Mouse (Mus musculus) testis, postnatal 14 days (tissue): ENCODE results near the gene Lamc3.
"Not testable (repeated sequence)": the region's sequence is repeated elsewhere in the genome, so short reads cannot be mapped to it uniquely, and the experiment has no call there.

ENCODE experiments used
- DNase-seq: peaks from one replicate; pipeline ENCODE4 v3.0.0; 2021; ENCODE audit warnings: low spot score

The Lamc3 gene

DNA sequence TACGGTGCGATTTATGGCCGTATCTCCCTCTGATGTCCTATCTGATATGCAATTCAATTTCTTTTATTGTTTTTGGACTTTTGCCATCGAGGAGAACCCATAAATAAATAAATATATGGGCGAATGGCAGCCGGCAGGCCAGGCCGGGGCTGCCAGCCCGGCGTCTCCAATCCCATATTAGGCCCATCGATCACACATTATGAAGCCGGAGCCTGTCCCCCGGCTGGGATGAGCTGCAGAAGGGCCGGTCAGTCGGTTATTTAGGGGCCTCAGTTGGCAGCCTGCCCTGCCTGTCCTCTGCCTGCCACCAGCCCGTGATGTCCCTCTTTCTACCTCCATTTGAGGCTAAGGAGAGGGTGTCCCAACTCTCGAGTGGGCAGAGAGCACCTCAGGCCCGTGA lies 8.5 kb upstream of the Lamc3 start:
- no peak for DNase-seq

- no peak for DNase-seq
Observed at GRCm38 (mm10) chr2:31880868-31881267, 6.2 kb upstream of the Lamc3 start.

DNA sequence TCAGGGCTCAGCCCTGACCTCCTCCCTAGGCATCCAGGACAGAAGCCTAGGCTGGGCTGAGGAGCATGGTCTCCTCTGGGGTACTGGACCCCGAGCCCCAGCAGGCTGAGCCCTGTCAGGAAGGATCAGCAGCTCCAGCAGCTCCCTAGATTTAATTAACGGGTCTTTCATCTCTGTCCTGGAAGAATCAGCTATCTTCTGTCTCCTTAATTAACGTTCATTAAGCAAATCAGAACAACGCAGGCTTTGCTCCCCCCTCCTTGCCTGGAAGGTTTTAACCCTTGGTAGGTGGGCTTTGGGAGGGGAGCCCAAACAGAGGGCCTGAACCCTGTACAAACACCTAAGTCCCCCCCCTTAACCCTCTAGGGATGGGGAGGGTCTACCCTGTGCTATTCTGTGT lies 4.0 kb upstream of the Lamc3 start:
- no peak for DNase-seq

- no peak for DNase-seq
Observed at GRCm38 (mm10) chr2:31884806-31885205, 2.3 kb upstream of the Lamc3 start.

- DNase-seq, result peak; percentile 62
Observed at GRCm38 (mm10) chr2:31888871-31889270, 1.8 kb downstream of the Lamc3 start.

GRCm38 (mm10) chr2:31891219-31891618 lies 4.1 kb downstream of the Lamc3 start:
- DNase-seq, result peak; percentile 30

DNA sequence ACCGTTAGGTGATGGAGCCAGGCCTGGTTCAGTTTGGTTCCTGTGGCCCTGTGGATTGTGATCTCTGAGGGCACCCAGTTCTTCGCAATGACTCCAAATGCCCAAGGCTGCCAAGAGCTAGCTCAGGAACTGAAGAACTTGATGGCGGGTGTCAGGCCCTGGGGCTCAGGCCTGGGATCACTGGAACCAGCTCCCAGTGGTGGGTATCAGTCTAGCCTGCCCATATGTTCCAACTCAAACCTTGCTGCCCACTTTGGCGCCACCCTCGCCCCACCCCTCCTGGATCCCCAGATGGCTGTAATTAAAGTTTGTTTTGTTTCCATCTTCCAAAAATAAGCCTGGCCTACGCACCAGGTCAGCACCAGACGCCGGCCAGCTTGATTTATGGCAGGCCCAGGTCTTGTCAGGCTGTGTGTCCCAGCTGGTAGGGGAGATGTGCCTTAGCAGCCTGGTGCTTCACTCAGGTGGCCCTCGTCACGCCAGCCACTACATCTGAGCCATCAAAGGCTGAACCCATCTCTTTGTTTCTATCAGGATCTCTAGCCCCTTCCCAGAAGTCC lies 6.1 kb downstream of the Lamc3 start:
- no peak for DNase-seq

GRCm38 (mm10) chr2:31894221-31894870 lies 7.3 kb downstream of the Lamc3 start:
- DNase-seq, result no peak

- no peak for DNase-seq
Observed at GRCm38 (mm10) chr2:31900932-31901331, 13.8 kb downstream of the Lamc3 start.

DNA sequence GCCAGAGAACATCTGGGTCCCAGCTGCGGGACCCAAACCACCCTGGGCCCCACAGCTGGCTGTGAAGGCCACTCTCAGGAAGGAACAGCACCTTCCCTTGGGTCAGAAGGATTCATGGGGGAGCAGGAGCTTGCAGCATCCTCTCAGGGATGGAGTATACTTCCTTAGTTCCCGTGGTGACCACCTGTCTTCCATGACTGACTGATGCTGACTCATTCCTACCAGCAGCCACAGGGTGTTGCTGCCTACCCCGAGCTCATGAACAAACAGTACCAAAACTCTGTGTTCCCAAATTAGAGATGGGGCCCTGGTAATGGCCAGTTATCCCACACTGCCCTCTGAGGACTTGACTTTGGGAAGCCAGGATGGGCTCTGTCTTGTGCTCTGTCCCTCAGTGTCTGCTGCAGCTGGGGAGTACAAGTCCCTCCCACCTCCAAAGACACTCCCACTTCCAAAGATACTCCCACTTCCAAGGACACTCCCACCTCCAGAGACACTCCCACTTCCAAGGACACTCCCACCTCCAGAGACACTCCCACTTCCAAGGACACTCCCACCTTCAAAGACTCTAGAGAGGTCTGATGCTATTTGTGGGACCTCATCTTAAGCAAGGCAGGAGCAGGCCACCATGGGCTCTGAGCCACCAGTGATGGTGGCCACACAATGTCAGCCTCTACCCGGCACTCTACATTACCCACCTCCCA lies 14.7 kb downstream of the Lamc3 start:
- DNase-seq, result peak; percentile 43

DNA sequence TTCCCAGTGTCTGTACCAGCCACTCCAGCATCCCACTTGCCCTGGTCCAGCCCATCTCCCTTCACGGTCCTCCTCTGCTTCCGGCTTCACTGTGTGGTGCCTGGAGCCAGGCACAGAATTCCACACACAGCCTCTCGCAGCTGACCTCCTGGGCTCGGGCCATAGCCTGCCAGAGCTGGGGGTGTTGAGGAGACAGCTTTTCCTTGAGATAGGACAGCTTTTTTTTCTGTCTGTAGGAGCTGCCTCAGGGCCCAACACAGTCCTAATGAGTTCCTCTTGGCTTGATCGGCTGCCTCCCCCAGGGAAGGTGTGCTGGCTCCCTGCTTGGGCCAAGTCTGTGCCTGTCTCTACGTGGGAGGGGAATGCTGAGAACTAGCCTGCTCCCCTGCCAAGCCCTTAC lies 17.0 kb downstream of the Lamc3 start:
- DNase-seq, result peak; percentile 43

DNA sequence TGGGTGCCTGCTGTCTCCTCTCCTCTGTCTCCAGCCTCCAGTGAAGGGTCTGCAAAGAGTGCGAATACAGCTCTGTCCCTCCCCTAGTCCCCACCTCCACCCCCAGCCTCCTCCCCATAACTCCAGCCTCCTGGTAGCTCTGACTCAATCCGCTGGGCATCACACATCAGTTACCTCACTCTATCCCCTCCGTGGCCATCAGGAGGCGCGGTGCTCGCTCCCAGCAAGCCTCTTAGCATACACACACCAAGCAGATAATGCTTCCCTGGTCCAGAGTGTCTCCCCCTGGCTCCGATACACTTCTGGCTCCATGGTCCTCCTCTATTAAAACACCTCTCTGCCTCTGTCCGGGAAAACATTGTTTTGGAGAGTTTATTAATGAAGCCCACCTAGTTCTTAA lies 17.5 kb downstream of the Lamc3 start:
- DNase-seq, result no peak

DNA sequence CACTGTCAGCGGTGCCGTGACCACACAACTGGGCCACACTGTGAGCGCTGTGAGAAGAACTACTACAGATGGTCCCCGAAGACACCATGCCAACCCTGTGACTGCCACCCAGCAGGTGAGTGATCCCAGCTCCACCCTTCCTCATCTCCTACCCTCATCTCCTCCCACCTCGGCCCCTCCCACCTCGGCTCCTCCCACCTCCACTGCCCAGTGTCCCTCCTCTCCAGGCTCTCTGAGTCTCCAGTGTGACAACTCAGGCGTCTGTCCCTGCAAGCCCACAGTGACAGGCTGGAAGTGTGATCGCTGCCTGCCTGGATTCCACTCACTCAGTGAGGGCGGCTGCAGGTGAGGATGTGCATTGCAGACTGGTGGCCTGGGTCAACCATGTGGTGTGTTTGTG lies 18.6 kb downstream of the Lamc3 start:
- DNase-seq, result no peak

- DNase-seq, result no peak
Observed at GRCm38 (mm10) chr2:31906407-31906806, 19.3 kb downstream of the Lamc3 start.

- DNase-seq, result no peak
Observed at GRCm38 (mm10) chr2:31912575-31912974, 25.5 kb downstream of the Lamc3 start.

- DNase-seq, result not testable (repeated sequence)
Observed at GRCm38 (mm10) chr2:31914213-31914612, 27.1 kb downstream of the Lamc3 start.

GRCm38 (mm10) chr2:31915112-31915511 lies 28.0 kb downstream of the Lamc3 start:
- peak; percentile 70 for DNase-seq

DNA sequence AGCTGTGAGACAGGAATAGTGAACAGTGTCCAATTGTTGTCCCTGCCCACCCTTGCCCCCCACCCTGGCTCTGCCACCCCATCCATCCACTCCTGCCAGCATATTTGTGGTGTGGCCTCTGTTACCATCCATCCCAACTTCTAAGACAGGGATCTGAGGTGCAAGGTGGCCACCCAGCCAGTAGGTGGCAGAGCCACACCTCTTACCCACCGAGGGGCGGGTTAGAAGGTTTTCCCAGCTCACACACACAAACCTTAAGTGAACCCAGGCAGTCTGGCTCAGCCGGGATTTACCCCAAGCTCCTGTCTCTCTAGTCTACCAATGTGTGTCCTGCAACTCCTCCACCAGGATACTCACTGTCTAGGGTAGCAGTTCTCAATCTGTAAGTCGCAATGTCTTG lies 30.5 kb downstream of the Lamc3 start:
- DNase-seq, result no peak

GRCm38 (mm10) chr2:31923645-31924044 lies 36.6 kb downstream of the Lamc3 start:
- no peak for DNase-seq

DNA sequence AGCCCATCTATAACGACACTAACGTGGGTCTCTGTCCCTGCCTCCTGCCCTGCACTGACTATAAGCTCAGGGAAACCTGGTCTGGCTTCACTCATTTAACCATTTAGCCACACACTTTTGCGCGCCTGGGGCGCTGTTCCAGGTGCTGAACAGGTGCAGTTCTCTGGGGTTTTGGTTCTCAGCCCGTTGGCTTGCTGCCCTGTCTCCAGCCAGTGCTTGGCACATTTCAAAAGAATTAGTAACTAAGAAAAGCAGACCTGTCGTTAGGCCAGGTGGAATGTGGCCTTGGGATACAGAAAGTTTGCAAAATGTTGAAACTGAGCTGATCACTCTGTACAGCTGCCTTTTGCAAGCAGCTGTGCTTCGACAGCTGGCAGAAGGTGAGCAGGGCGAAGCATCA lies 37.7 kb downstream of the Lamc3 start:
- peak; percentile 33 for DNase-seq

- no peak for DNase-seq
Observed at GRCm38 (mm10) chr2:31925936-31926335, 38.8 kb downstream of the Lamc3 start.

DNA sequence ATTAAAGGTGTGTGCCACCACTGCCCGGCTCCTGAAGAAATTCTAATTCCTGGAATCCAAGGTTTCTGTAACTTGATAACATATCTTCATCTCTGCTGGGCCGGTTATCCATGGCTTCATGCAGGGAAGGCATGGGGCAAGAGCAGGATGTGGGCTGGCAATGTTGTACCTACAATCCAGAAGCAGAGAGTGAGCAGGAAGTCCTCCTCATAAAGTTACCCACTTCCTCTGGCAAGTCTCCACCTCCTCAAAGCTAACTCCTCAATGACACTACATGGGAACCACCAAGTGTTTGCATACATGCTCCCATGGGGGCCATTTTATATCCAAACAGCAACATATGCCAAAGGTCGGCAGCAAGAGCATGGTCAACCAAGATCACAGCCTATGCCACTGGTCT lies 42.6 kb downstream of the Lamc3 start:
- no peak for DNase-seq

DNA sequence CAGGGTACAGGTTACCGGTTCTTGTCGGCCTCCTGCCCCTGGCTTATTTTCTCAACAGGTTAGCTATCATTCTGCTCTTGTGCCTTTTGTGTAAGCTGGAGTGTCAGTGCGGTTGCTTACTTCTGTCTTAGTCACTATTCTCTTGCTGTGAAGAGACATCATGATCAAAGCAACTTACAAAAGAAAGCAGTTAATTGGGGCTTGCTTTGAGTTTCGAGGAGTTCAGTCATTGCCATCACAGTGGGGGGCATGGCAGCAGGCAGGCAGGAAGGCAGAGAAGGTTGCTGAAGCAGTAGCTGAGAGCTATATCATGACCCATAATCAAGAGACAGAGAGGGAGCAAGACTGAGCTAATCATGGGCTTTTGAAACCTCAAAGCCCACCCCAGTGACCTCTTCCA lies 47.5 kb downstream of the Lamc3 start:
- no peak for DNase-seq

- no peak for DNase-seq
Observed at GRCm38 (mm10) chr2:31935054-31935453, 48.0 kb downstream of the Lamc3 start.
